Mouse (Mus musculus): ENCODE measurements around the gene Vps18. TPM values are rescaled to one million over a fixed set of nuclear protein-coding genes. Genes with fewer than 3 reads are reported as not detected.

Vps18 gene
- polyA plus RNA-seq, 2 experiments, result 3.2 to 3.4 TPM

DNA sequence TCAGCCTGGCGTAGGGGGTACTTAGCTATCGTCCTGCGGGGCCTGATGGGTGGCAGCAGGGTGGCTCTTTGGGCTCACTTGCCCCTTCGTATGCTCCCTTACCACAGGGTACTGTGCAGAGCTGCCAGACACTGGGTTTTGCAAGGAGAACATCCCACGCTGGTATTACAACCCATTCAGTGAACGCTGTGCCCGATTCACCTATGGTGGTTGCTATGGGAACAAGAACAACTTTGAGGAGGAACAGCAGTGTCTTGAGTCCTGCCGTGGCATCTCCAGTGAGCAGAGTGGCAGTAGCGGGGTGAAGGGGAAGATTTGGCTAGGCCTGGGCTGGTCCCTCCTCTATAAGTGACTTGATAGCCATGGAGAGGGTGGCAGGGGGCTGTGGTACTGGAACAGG lies 40.6 kb upstream of the Vps18 start:
- Histone ChIP-seq H3K9me3 (ENCODE audit: control insufficient read depth, low read length) (no peaks in the 10 kb centered on the region), H3K4me2 (ENCODE audit: low read depth) (no peak overlapping the region), H3K4me1 (replicated peaks; ENCODE audit: control insufficient read depth in 2 of 2, insufficient read depth in 2 of 2, low read length in 1 of 2) (peaks cover 6% of the 10 kb centered on the region in 2 experiments; a peak in 3 of 4 replicates), H3K4me3 (ENCODE audit: insufficient read depth in 1 of 2, low read depth in 2 of 2, low read length in 2 of 2) (no peak overlapping the region), H3K9ac (replicated peaks) (no peak overlapping the region), H3K36me3 (replicated peaks; ENCODE audit: control insufficient read depth, insufficient read depth, low read depth) (no peaks in the 10 kb centered on the region), H3K27me3 (ENCODE audit: control insufficient read depth, insufficient read depth, low read length) (no peaks in the 10 kb centered on the region), H3K27ac (no peak overlapping the region)
- 69% methylated on average over 9 of the region's 9 CpGs for WGBS (ENCODE audit: insufficient replicate concordance)
- DNase-seq (ENCODE audit: low read depth in 3 of 3, low spot score in 3 of 3) (no peak), ATAC-seq (ENCODE audit: insufficient read depth) (no peak)
- no peak for TF ChIP-seq CTCF (IDR thresholded peaks at IDR 0.05; ENCODE audit: low read depth)
- no peak for TF ChIP-seq EP300 (IDR thresholded peaks at IDR 0.05; ENCODE audit: low read depth)

DNA sequence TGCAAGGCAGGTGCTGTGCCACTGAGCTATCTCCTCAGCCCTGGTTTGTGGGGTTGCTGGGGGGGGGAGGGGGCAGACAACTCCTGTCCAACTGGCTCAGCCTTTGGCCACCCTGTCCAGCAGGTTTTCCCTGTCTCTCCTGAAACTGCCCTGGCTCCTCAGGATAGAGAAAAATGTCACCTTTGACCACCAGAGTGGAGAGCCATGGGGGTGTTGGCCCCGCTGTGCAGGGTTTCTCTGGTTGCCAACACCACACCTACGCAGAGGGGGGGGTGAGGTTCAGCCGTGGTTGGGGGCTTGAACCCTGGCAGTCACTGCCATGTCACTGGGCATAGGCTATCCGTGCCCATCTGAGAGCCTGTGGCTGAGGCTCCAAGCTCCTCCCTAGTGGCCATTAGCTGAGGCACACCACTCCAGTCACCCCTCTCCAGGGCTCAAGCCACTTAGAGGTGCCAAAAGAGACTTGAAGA lies 38.9 kb upstream of the Vps18 start:
- no peak overlapping the region for H3K4me3 ChIP-seq (ENCODE audit: insufficient read depth in 1 of 2, low read depth in 2 of 2, low read length in 2 of 2)
- peaks cover 6% of the 10 kb centered on the region in 2 experiments; a peak in 3 of 4 replicates for H3K4me1 ChIP-seq (replicated peaks; ENCODE audit: control insufficient read depth in 2 of 2, insufficient read depth in 2 of 2, low read length in 1 of 2)
- no peaks in the 10 kb centered on the region; the same call in 1 of the 2 replicates for H3K27me3 ChIP-seq (ENCODE audit: control insufficient read depth, insufficient read depth, low read length)
- WGBS (ENCODE audit: insufficient replicate concordance), result 52% methylated on average over 4 of the region's 4 CpGs
- no peaks in the 10 kb centered on the region for H3K36me3 ChIP-seq (replicated peaks; ENCODE audit: control insufficient read depth, insufficient read depth, low read depth)
- TF ChIP-seq CTCF (IDR thresholded peaks at IDR 0.05; ENCODE audit: low read depth) (no peak), EP300 (IDR thresholded peaks at IDR 0.05; ENCODE audit: low read depth) (no peak)
- H3K9ac ChIP-seq (replicated peaks), result no peak overlapping the region
- ATAC-seq (ENCODE audit: insufficient read depth), result no peak
- no peak for DNase-seq (ENCODE audit: low read depth in 3 of 3, low spot score in 3 of 3)
- H3K4me2 ChIP-seq (ENCODE audit: low read depth), result no peak overlapping the region
- no peaks in the 10 kb centered on the region for H3K9me3 ChIP-seq (ENCODE audit: control insufficient read depth, low read length)
- no peak overlapping the region for H3K27ac ChIP-seq

DNA sequence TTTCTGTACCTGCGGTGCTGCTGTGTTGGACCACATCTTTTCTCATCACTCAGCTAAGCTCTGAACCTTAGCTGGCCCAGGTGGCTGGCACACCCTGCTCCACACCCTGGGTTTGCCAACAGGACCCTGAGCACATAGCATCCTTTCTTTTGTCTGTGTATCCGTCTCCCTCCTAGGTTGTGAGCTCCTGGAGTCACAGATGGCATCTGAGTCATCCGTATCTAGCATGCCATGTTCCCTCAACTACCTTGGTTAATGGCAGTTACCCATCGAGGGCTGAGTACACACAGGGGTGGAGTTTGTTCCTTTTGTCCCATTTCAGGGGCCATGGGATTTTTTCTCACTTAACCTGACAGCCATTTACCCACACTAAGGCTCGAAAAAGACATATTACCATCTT lies 38.2 kb upstream of the Vps18 start:
- H3K4me1 ChIP-seq (replicated peaks; ENCODE audit: control insufficient read depth in 2 of 2, insufficient read depth in 2 of 2, low read length in 1 of 2), result peaks cover 6% of the 10 kb centered on the region in 2 experiments; a peak in 3 of 4 replicates
- H3K27me3 ChIP-seq (ENCODE audit: control insufficient read depth, insufficient read depth, low read length), result peaks cover 3% of the 10 kb centered on the region
- DNase-seq (ENCODE audit: low read depth in 3 of 3, low spot score in 3 of 3) (no peak), ATAC-seq (ENCODE audit: insufficient read depth) (no peak)
- no peaks in the 10 kb centered on the region for H3K36me3 ChIP-seq (replicated peaks; ENCODE audit: control insufficient read depth, insufficient read depth, low read depth)
- H3K9me3 ChIP-seq (ENCODE audit: control insufficient read depth, low read length), result no peaks in the 10 kb centered on the region
- peak overlapping the region; percentile 57; the same call in 1 of the 2 replicates for H3K4me2 ChIP-seq (ENCODE audit: low read depth)
- no peak overlapping the region for H3K4me3 ChIP-seq (ENCODE audit: insufficient read depth in 1 of 2, low read depth in 2 of 2, low read length in 2 of 2)
- H3K27ac ChIP-seq, result no peak overlapping the region
- H3K9ac ChIP-seq (replicated peaks), result no peak overlapping the region
- no peak for TF ChIP-seq EP300 (IDR thresholded peaks at IDR 0.05; ENCODE audit: low read depth)
- no peak for TF ChIP-seq CTCF (IDR thresholded peaks at IDR 0.05; ENCODE audit: low read depth)
- 51% methylated on average over 5 of the region's 5 CpGs for WGBS (ENCODE audit: insufficient replicate concordance)

DNA sequence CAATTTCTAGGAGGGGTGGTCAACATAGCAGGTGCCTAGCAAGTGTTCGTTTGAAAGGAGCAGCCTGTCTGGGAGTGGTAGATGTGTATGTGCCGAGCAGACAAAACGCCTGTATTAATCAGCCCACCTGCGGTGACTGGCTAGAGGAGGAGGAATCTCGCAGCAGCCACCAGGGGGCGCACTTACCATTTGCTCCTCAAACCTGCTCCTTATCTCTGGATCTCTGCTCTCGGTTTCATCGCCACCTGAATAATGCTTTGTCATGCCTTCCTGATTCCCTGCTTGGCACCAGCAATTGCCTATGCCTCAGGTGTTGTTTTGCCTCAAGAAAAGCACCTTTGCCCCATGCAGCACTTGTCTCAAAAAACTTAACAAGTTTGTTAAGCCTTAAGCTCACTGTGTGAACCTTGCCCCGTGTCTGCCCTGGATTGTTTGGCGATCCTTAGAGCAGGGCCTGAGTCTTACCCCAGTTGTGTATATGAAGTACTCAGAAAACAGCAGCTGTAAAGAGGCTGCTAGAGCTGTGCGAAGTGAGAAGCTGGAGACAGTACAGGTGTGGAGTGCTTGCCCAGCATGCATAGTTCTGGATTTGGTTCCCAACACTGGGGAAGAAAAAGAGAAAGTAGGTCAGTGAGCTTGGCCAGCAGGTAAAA lies 37.6 kb upstream of the Vps18 start:
- Histone ChIP-seq H3K36me3 (replicated peaks; ENCODE audit: control insufficient read depth, insufficient read depth, low read depth) (no peaks in the 10 kb centered on the region), H3K4me3 (ENCODE audit: insufficient read depth in 1 of 2, low read depth in 2 of 2, low read length in 2 of 2) (0 out of 4 replicates have a peak overlapping the region, but pooled peaks have one; percentile 0 to 14), H3K9ac (replicated peaks) (peak overlapping the region; percentile 40), H3K4me1 (replicated peaks; ENCODE audit: control insufficient read depth in 2 of 2, insufficient read depth in 2 of 2, low read length in 1 of 2) (peaks cover 6% of the 10 kb centered on the region in 2 experiments; a peak in 3 of 4 replicates), H3K9me3 (ENCODE audit: control insufficient read depth, low read length) (no peaks in the 10 kb centered on the region), H3K27ac (no peak overlapping the region), H3K4me2 (ENCODE audit: low read depth) (peak overlapping the region; percentile 57), H3K27me3 (ENCODE audit: control insufficient read depth, insufficient read depth, low read length) (peaks cover 3% of the 10 kb centered on the region)
- 10% methylated on average over 11 of the region's 11 CpGs for WGBS (ENCODE audit: insufficient replicate concordance)
- TF ChIP-seq CTCF (IDR thresholded peaks at IDR 0.05; ENCODE audit: low read depth) (peak; percentile 97), EP300 (IDR thresholded peaks at IDR 0.05; ENCODE audit: low read depth) (no peak)
- peak; percentile 75 to 79 (median 78) for DNase-seq (ENCODE audit: low read depth in 3 of 3, low spot score in 3 of 3)
- peak; percentile 64; the same call in 1 of the 2 replicates for ATAC-seq (ENCODE audit: insufficient read depth)

DNA sequence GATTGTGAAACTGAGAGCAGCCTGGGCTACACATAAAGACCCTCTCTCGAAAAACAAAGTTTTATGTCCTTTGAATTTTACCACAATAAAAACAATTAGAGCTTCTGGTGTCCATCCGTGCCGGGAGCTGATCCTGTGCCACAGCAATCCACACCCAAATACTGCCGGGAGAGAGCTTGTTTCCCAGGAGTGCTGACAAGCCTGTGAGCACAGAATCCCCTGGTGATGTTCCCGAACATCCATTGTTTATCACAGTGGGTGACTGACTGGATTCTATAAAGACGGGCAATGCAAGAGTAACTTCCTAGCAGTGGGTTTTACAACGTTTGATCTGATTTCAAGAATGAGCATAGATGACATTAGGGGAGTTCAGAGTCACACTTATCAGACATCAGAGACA lies 33.6 kb upstream of the Vps18 start:
- Histone ChIP-seq H3K27ac (no peak overlapping the region), H3K27me3 (ENCODE audit: control insufficient read depth, insufficient read depth, low read length) (peaks cover 3% of the 10 kb centered on the region), H3K4me3 (ENCODE audit: insufficient read depth in 1 of 2, low read depth in 2 of 2, low read length in 2 of 2) (no peak overlapping the region), H3K4me2 (ENCODE audit: low read depth) (no peak overlapping the region), H3K4me1 (replicated peaks; ENCODE audit: control insufficient read depth in 2 of 2, insufficient read depth in 2 of 2, low read length in 1 of 2) (peaks cover 6% of the 10 kb centered on the region in 2 experiments; a peak in 3 of 4 replicates), H3K9me3 (ENCODE audit: control insufficient read depth, low read length) (no peaks in the 10 kb centered on the region), H3K9ac (replicated peaks) (no peak overlapping the region), H3K36me3 (replicated peaks; ENCODE audit: control insufficient read depth, insufficient read depth, low read depth) (no peaks in the 10 kb centered on the region)
- DNase-seq (ENCODE audit: low read depth in 3 of 3, low spot score in 3 of 3), result no peak
- WGBS (ENCODE audit: insufficient replicate concordance), result 29% methylated on average over 7 of the region's 7 CpGs
- ATAC-seq (ENCODE audit: insufficient read depth), result no peak
- TF ChIP-seq CTCF (IDR thresholded peaks at IDR 0.05; ENCODE audit: low read depth), result no peak

Measured in liver, embryonic 14.5 days (tissue).